Mouse (Mus musculus) bone marrow, adult 2 months (tissue): ENCODE results near the gene Grap2. TPM values are rescaled to one million over a fixed set of nuclear protein-coding genes. Genes with fewer than 3 reads are reported as not detected.

Source experiments
- H3K27ac ChIP-seq: fragments of 200-500 bp; 2 replicates; pipeline ENCODE4 v1.5.1; 2012; ENCODE audit warnings: low read depth, mild to moderate bottlenecking, control low read depth, inconsistent platforms, low read length; ENCODE audit not compliant: control insufficient read depth, poor library complexity, insufficient read depth
- H3K4me1 ChIP-seq: fragments of 200-500 bp; 2 replicates; pipeline ENCODE4 v1.6.1; 2011; ENCODE audit warnings: low read length; ENCODE audit not compliant: control insufficient read depth, insufficient read depth
- H3K4me3 ChIP-seq: fragments of 200-500 bp; replicated peaks from 2 replicates; pipeline ENCODE3; 2011; ENCODE audit warnings: mild to moderate bottlenecking, low read depth, low read length, control low read depth; ENCODE audit not compliant: control insufficient read depth
- CTCF ChIP-seq: fragments of 200-500 bp; IDR thresholded peaks from 2 replicates; pipeline ENCODE4 v1.5.1; 2011; ENCODE audit warnings: low read length, control low read depth; ENCODE audit not compliant: control insufficient read depth, insufficient read depth
- POLR2A ChIP-seq: fragments of 200-500 bp; IDR thresholded peaks from 2 replicates; pipeline ENCODE4 v1.6.1; 2011; ENCODE audit warnings: low read depth, mild to moderate bottlenecking, control low read depth, low read length, borderline replicate concordance; ENCODE audit not compliant: control insufficient read depth
- WGBS: fragments of 180-500 bp; shearing (Covaris S2); methylation state at CpG from one replicate; pipeline ENCODE4 v1.1.7; 2018; 5-methylcytosine and 5-hydroxymethylcytosine counted together
- polyA plus RNA-seq: library from polyadenylated mRNA; stranded (reverse); fragments of >200 nt; gene quantifications from 2 replicates; pipeline ENCODE4 v1.2.4, GENCODE M21; 2011; ENCODE audit warnings: low replicate concordance; ENCODE audit not compliant: missing spikeins, insufficient read depth, insufficient read length

The Grap2 gene
- polyA plus RNA-seq, 1 experiment: 52.0 TPM

DNA sequence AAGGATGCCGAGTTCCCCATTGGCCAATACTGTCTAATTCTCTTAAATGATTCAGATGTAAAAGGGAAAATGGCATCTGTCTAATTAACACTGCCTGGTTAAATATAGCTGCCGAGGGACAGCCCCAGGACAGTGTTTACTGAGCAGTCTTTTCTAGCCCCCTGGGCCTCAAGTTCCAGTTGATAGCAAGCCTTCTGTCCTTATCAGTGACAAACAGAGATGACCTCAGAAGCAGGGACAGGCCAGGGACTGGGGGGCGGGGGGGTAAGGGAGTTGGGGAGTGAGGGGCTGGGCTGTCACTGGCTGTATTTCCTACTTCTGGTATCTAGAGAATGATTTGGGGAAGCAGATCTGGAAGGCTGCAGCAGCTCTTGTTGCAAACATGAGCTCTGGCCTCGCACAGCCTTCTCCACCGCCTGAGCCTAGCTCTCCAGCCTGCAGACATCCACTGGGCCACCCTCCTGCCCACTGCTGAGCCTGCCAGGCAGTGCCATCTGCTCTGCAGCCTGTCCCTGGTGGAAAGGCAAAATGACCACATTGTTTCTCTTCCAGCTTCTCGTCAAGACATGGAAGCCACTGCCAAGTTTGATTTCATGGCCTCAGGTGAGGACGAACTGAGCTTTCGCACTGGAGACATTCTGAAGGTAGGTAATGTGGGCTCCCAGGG is 50.9 kb downstream of the Grap2 start:
- peak overlapping the region; percentile 79 for H3K4me3 ChIP-seq
- 41% methylated on average over 8 of the region's 8 CpGs for WGBS
- H3K4me1 ChIP-seq: peaks cover 7% of the 10 kb centered on the region

GRCm38 (mm10) chr15:80626472-80626871 is 54.1 kb downstream of the Grap2 start:
- Histone ChIP-seq H3K4me3 (no peak overlapping the region), H3K4me1 (peaks cover 5% of the 10 kb centered on the region), H3K27ac (no peak overlapping the region)
- 30% methylated on average over 6 of the region's 6 CpGs for WGBS
- TF ChIP-seq CTCF: no peak
- TF ChIP-seq POLR2A: no peak

More for the DNA sequence above, 50.9 kb downstream of the Grap2 start:
- TF ChIP-seq CTCF (no peak), POLR2A (0 out of 2 replicates have a peak, but pooled peaks have one; percentile 37)
- H3K27ac ChIP-seq: peak overlapping the region; percentile 95

DNA sequence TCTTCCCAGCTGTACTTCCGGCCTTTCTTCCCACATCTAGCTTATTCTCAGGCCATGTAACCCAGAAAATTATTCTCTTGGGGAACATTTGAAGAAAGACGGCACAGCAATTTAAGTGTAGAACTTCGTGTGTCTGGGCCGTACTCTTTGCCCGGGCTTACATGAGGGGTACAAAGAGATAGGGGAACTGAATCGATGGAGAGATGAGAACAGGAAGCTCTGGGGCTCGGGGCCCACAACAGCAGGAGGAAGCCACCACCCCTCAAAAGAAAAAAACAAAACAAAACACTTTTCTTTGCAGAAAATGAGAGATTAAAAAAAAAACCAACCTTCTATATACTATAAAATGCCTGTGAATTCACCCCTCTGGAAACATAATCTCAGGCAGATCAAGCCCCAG is 57.8 kb downstream of the Grap2 start:
- WGBS: 19% methylated on average over 7 of the region's 7 CpGs
- TF ChIP-seq CTCF (no peak), POLR2A (no peak)

DNA sequence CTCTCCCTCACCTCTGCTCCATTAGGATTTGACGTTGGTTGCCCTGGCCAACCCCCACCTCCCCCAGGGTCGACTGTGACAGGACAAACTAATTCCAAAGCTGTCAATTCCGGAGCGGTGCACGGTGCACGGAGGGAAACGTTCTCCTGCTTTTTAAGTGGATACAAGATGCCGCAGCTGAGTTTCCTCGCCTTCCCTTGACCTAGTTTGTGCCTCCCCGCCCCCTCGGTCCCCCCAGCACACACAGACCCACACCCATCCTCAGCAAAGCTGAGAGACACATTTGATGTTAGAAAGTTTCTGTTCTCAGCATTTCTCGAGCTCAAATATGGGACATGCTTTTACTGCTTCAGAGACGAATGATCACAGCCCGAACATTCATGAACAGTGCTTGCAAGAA is 58.3 kb downstream of the Grap2 start:
- 0 out of 2 replicates have a peak overlapping the region, but pooled peaks have one; percentile 20 for H3K27ac ChIP-seq
- 65% methylated on average over 14 of the region's 14 CpGs for WGBS
- no peak overlapping the region for H3K4me3 ChIP-seq
- TF ChIP-seq POLR2A (no peak), CTCF (no peak)
- peaks cover 1% of the 10 kb centered on the region; the same call in 1 of the 2 replicates for H3K4me1 ChIP-seq

More for the DNA sequence above, 57.8 kb downstream of the Grap2 start:
- no peak overlapping the region for H3K4me3 ChIP-seq
- peaks cover 1% of the 10 kb centered on the region; the same call in 1 of the 2 replicates for H3K4me1 ChIP-seq
- no peak overlapping the region for H3K27ac ChIP-seq

DNA sequence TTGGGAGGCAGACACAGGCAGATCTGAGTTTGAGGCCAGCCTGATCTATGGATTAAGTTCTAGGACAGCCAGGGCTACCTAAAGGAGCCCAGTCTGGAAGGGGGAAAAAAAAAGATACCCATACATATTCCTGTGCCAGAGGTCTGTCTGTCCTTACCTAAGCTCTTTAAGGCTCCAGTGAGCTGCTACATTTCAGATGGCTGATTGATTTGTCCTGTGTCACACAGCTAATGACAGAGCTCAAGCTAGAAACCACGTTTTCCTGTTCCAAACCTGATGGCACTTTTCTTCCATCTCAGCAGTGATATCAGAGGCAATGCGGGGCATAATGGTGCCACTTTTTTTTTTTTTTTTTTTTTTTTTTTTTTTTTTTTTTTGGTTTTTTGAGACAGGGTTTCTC is 58.9 kb downstream of the Grap2 start:
- no peak overlapping the region for H3K4me3 ChIP-seq
- peaks cover 1% of the 10 kb centered on the region; the same call in 1 of the 2 replicates for H3K4me1 ChIP-seq
- 48% methylated on average over 2 of the region's 2 CpGs for WGBS
- TF ChIP-seq CTCF: no peak
- no peak for TF ChIP-seq POLR2A
- no peak overlapping the region for H3K27ac ChIP-seq

- TF ChIP-seq CTCF (no peak), POLR2A (no peak)
- Histone ChIP-seq H3K4me3 (no peak overlapping the region), H3K27ac (no peak overlapping the region), H3K4me1 (peaks cover 4% of the 10 kb centered on the region; the same call in 1 of the 2 replicates)
- WGBS: 84% methylated on average over 13 of the region's 13 CpGs
Observed at GRCm38 (mm10) chr15:80632280-80632893, 60.0 kb downstream of the Grap2 start.

- TF ChIP-seq POLR2A (no peak), CTCF (peak; percentile 27; the same call in 1 of the 2 replicates)
- H3K4me1 ChIP-seq: peaks cover 6% of the 10 kb centered on the region; the same call in 1 of the 2 replicates
- WGBS: 29% methylated on average over 11 of the region's 11 CpGs
- H3K27ac ChIP-seq: peak overlapping the region; percentile 82
- H3K4me3 ChIP-seq: no peak overlapping the region
Observed at GRCm38 (mm10) chr15:80634391-80635193, 62.2 kb downstream of the Grap2 start.

DNA sequence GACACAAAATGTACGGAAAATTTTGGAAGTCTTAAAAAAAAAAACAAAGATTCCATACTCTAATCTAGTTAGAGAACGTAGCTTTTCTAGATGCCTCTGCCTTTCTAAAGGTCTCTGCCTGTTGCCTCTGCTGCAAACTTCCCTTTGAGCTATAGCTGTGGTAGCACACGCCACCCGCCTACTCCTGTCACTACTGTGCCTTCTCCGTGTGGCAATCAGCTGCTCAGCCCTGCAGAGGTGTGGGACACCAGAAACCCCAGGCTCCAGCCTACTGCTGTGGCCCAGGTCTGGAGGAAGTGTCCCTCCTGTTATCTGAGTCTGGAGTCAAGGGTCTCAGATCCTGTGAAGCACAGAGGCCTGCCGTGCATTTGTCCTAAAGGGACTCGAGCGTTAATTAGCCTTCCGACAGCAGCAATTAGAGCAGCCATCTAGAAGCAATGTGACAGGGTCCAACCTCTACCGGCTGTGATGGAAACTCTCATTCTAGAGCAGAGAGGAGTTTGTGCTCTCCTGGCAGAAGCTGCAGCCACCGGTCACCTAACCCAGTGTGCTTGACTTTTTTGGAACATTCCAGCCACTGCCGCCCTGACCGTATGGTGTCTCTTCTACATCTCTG is 64.5 kb downstream of the Grap2 start:
- H3K4me1 ChIP-seq: peaks cover 6% of the 10 kb centered on the region; the same call in 1 of the 2 replicates
- WGBS: 48% methylated on average over 13 of the region's 13 CpGs
- TF ChIP-seq CTCF: no peak
- no peak for TF ChIP-seq POLR2A
- no peak overlapping the region for H3K4me3 ChIP-seq
- no peak overlapping the region; the same call in 1 of the 2 replicates for H3K27ac ChIP-seq
